Mouse (Mus musculus) hindbrain, embryonic 14.5 days (tissue): ENCODE results near the gene Ubr3. TPM values are rescaled to one million over a fixed set of nuclear protein-coding genes. Genes with fewer than 3 reads are reported as not detected.
"Not testable (repeated sequence)": the region's sequence is repeated elsewhere in the genome, so short reads cannot be mapped to it uniquely, and the experiment has no call there.

ENCODE experiments used
- ATAC-seq: fragments of 200-750 bp; cut with Nextera tagmentation; 2 replicates; pipeline ENCODE4 v1.8.0; 2017; ENCODE audit warnings: moderate number of reproducible peaks, mild to moderate bottlenecking, moderate TSS enrichment, moderate library complexity; ENCODE audit not compliant: low FRiP score
- DNase-seq: peaks from one replicate; pipeline ENCODE4 v3.0.0-alpha.2; 2015; ENCODE audit warnings: low spot score
- H3K27ac ChIP-seq: fragments of 300-500 bp; sonication (generic); 2 replicates; pipeline ENCODE4 v1.5.1; 2014; ENCODE audit warnings: mild to moderate bottlenecking, moderate library complexity
- H3K27me3 ChIP-seq: fragments of 300-500 bp; sonication (generic); 2 replicates; pipeline ENCODE4 v1.6.1; 2014; ENCODE audit warnings: mild to moderate bottlenecking, low read length, mixed read lengths; ENCODE audit not compliant: control insufficient read depth, insufficient read depth
- H3K36me3 ChIP-seq: fragments of 300-500 bp; sonication (generic); replicated peaks from 2 replicates; pipeline ENCODE4 v1.6.1; 2014; ENCODE audit not compliant: control insufficient read depth, insufficient read depth
- H3K4me1 ChIP-seq: fragments of 300-500 bp; sonication (generic); replicated peaks from 2 replicates; pipeline ENCODE4 v1.6.1; 2014; ENCODE audit warnings: antibody characterized with exemption, low read length, mixed read lengths; ENCODE audit not compliant: control insufficient read depth, insufficient read depth
- H3K4me2 ChIP-seq: fragments of 300-500 bp; sonication (generic); replicated peaks from 2 replicates; pipeline ENCODE4 v1.6.1; 2014; ENCODE audit warnings: mild to moderate bottlenecking, moderate library complexity
- H3K4me3 ChIP-seq: fragments of 300-500 bp; sonication (generic); replicated peaks from 2 replicates; pipeline ENCODE4 v1.5.1; 2014; ENCODE audit warnings: mild to moderate bottlenecking, low read length
- H3K9ac ChIP-seq: fragments of 300-500 bp; sonication (generic); 2 replicates; pipeline ENCODE4 v1.6.1; 2014
- H3K9me3 ChIP-seq: fragments of 300-500 bp; sonication (generic); 2 replicates; pipeline ENCODE4 v1.6.1; 2016; ENCODE audit warnings: low read length; ENCODE audit not compliant: control insufficient read depth
- WGBS: fragments of 180-500 bp; shearing (Covaris S2); extraction: QIAGEN DNeasy Blood & Tissue Kit; methylation state at CpG from one replicate; pipeline ENCODE4 v1.1.7; 2014; 5-methylcytosine and 5-hydroxymethylcytosine counted together
- polyA plus RNA-seq: library from polyadenylated mRNA; unstranded; fragments of >200 nt; fragmentation: Nextera tagmentation; extraction: Ambion mirVana; gene quantifications from 2 replicates; pipeline ENCODE4 v1.2.1, GENCODE M21; 2014

The Ubr3 gene
- polyA plus RNA-seq, 1 experiment from 2014 or later = 21.3 TPM

DNA sequence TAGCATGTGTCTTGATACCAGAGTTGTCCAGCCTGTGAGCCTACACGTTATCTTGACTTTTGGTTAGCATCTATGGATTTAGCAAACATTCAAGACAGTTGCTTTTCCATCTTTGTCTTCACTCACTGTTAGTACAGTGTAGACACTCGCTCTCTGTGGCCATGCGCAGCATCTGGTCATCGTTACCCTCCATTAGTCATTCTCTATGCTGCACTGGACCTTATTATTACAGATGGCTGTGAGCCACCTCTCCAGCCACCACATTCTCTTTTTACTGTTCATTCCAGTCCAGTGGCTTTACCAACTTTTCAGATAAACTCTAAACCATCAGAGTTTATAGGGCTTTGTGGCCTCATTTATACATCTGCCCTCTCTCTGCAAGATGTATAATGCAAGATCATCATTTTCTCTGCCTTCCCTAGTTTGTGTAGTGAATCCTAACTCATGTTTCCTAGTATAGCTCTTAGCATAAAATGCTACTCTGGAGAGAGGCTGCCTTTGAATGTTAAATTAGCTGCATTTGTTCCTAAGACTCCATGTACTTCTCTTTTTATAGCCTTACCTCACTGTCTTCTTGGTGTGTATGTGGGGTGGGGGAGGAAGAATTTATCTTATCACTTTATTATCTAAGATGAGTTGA is 44.5 kb downstream of the Ubr3 start:
- Histone ChIP-seq H3K4me3 (no peak overlapping the region), H3K4me2 (no peak overlapping the region), H3K27ac (no peak overlapping the region), H3K27me3 (no peaks in the 10 kb centered on the region), H3K9me3 (no peaks in the 10 kb centered on the region), H3K4me1 (no peaks in the 10 kb centered on the region), H3K9ac (no peak overlapping the region), H3K36me3 (peaks cover 36% of the 10 kb centered on the region)
- ATAC-seq = no peak
- DNase-seq = no peak
- WGBS = 80% methylated on average over 4 of the region's 4 CpGs

DNA sequence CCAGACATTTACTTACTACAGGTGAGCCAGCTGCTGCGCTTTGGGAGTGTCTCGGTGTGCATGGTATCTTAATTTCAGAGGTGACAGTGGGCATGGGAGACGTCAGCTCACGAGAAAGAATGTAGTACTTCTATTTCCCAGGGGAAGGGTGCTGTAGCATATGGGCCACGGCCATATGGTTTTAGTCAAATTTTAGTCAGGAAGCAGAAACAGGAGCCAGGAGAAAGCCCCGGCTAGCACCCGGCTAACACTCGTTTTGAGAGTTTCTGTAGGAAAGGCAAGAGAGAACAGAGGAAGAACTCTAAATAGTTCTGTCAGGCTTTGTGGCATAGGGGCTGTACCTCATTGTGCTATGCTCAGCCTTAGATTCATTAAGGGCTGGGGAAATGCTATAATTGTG is 55.8 kb downstream of the Ubr3 start:
- no peaks in the 10 kb centered on the region for H3K27me3 ChIP-seq
- peaks cover 60% of the 10 kb centered on the region for H3K36me3 ChIP-seq
- ATAC-seq (no peak), DNase-seq (no peak)
- no peaks in the 10 kb centered on the region for H3K9me3 ChIP-seq
- H3K4me3 ChIP-seq = no peak overlapping the region
- H3K4me2 ChIP-seq = no peak overlapping the region
- 85% methylated on average over 8 of the region's 8 CpGs for WGBS
- H3K27ac ChIP-seq = no peak overlapping the region
- no peaks in the 10 kb centered on the region for H3K4me1 ChIP-seq
- H3K9ac ChIP-seq = no peak overlapping the region

DNA sequence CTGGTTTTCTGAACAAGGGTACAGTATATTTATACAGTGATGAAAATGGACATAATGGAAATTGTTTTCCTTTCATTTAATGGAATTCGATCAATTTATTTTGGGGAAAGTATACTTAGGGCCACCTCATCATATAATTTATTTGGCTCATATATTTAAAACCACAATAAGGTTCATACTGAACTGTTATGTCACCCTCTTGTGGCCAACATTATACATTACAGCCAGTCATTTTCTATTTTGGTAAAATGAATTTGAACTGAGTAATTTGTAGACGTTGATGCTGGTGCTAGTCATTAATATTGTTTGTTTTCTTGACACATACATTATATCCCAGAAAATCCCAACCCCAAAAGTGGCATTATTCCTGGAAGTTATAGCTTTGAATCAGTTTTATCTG is 58.6 kb downstream of the Ubr3 start:
- 50% methylated on average over 2 of the region's 2 CpGs for WGBS
- no peak overlapping the region for H3K9ac ChIP-seq
- peaks cover 50% of the 10 kb centered on the region for H3K36me3 ChIP-seq
- no peak overlapping the region for H3K4me3 ChIP-seq
- H3K4me1 ChIP-seq = no peaks in the 10 kb centered on the region
- DNase-seq = peak; percentile 69
- no peaks in the 10 kb centered on the region for H3K27me3 ChIP-seq
- ATAC-seq = no peak
- H3K27ac ChIP-seq = no peak overlapping the region
- no peak overlapping the region for H3K4me2 ChIP-seq
- H3K9me3 ChIP-seq = no peaks in the 10 kb centered on the region

DNA sequence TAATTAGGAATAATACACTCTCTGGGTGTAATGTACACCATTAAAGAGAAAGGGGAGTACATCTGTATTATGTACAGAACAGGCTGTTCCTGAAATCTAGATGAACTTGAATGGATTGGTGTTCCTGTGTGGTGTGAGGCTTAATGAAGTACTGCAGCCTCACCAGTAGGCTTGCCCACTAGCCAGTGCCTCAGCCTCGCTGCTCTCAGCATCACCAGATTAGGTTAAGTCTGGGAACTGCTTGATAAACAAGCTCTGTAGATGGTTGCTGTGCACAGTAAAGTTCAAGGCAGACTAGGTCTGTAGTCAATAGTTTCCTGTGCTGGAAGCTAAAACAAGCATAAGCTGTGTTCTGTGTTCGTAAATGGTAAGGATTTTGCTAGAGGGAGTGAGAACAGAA is 60.6 kb downstream of the Ubr3 start:
- H3K4me3 ChIP-seq = no peak overlapping the region
- H3K9ac ChIP-seq = no peak overlapping the region
- no peak overlapping the region for H3K4me2 ChIP-seq
- H3K27ac ChIP-seq = no peak overlapping the region
- ATAC-seq (no peak), DNase-seq (no peak)
- 89% methylated on average over 2 of the region's 2 CpGs for WGBS
- H3K4me1 ChIP-seq = no peaks in the 10 kb centered on the region
- no peaks in the 10 kb centered on the region for H3K9me3 ChIP-seq
- no peaks in the 10 kb centered on the region for H3K27me3 ChIP-seq
- H3K36me3 ChIP-seq = peaks cover 57% of the 10 kb centered on the region

DNA sequence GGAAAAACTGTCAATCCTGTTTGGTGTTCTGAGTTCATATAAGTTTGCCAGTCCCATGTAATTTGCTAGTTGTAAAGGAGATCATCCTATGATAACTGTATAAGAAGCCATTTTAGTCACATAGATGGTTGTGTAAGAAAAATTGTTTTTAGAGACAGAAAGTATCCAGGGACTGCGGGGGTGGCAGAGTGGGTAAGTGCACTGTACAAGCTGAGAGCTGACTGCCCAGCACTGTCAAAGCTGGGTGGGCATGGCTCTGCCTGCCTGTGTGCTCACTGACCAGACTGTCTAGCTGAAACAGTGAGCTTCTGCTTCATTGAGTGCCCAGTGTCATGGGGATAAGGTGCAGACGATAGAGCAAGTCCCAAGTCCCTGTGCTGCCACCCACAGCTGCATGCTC is 77.8 kb downstream of the Ubr3 start:
- DNase-seq = no peak
- WGBS = 89% methylated on average over 2 of the region's 2 CpGs
- Histone ChIP-seq H3K4me3 (no peak overlapping the region), H3K27ac (no peak overlapping the region), H3K4me1 (no peaks in the 10 kb centered on the region), H3K4me2 (no peak overlapping the region), H3K36me3 (peaks cover 56% of the 10 kb centered on the region), H3K9me3 (no peaks in the 10 kb centered on the region), H3K27me3 (no peaks in the 10 kb centered on the region), H3K9ac (no peak overlapping the region)
- no peak for ATAC-seq

- no peak overlapping the region for H3K9ac ChIP-seq
- no peak overlapping the region for H3K4me2 ChIP-seq
- H3K4me3 ChIP-seq = no peak overlapping the region
- DNase-seq = no peak
- H3K27me3 ChIP-seq = no peaks in the 10 kb centered on the region
- no peaks in the 10 kb centered on the region for H3K9me3 ChIP-seq
- H3K36me3 ChIP-seq = peaks cover 58% of the 10 kb centered on the region
- no peak overlapping the region for H3K27ac ChIP-seq
- no peak for ATAC-seq
- H3K4me1 ChIP-seq = no peaks in the 10 kb centered on the region
- 93% methylated on average over 6 of the region's 6 CpGs for WGBS
Observed at GRCm38 (mm10) chr2:69989224-69989623, 92.2 kb downstream of the Ubr3 start.

- ATAC-seq (no peak), DNase-seq (no peak)
Observed at GRCm38 (mm10) chr2:69990647-69991046, 93.6 kb downstream of the Ubr3 start.

DNA sequence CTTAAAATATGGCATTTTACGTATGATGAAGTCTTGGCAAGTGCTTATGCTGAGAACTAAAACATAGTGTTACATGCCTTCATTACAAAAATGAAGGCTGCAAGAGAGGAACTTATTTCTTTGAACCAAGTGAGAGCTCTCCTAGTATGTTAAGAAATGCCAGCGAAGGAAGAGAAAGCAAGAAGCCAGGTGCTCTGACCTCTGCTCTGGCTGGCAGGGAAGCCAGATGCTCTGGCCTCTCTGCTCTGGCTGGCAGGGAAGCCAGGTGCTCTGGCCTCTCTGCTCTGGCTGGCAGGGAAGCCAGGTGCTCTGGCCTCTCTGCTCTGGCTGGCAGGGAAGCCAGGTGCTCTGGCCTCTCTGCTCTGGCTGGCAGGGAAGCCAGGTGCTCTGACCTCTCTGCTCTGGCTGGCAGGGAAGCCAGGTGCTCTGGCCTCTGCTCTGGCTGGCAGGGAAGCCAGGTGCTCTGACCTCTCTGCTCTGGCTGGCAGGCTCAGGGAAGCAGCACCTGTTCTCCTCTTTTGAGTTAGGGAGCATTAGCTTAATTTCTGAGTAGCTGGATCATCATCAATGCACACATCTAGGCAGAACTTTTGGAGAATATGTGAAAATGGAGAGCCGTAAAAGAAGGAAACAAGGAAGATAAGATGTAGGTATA is 97.2 kb downstream of the Ubr3 start:
- H3K27me3 ChIP-seq, H3K9me3 ChIP-seq, H3K4me1 ChIP-seq, H3K27ac ChIP-seq, H3K9ac ChIP-seq, DNase-seq, H3K4me2 ChIP-seq, ATAC-seq, H3K4me3 ChIP-seq: not testable (repeated sequence)
- 96% methylated on average over 3 of the region's 3 CpGs for WGBS
- peaks cover 62% of the 10 kb centered on the region for H3K36me3 ChIP-seq

More at GRCm38 (mm10) chr2:69990647-69991046, 93.6 kb downstream of the Ubr3 start:
- H3K4me2 ChIP-seq = no peak overlapping the region
- no peak overlapping the region for H3K27ac ChIP-seq
- H3K36me3 ChIP-seq = peaks cover 59% of the 10 kb centered on the region
- no peaks in the 10 kb centered on the region for H3K27me3 ChIP-seq
- WGBS = 50% methylated on average over 2 of the region's 2 CpGs
- no peaks in the 10 kb centered on the region for H3K9me3 ChIP-seq
- no peak overlapping the region for H3K4me3 ChIP-seq
- H3K4me1 ChIP-seq = no peaks in the 10 kb centered on the region
- no peak overlapping the region for H3K9ac ChIP-seq

GRCm38 (mm10) chr2:69994779-69995178 is 97.7 kb downstream of the Ubr3 start:
- WGBS = 94% methylated on average over 2 of the region's 2 CpGs

More at GRCm38 (mm10) chr2:69994779-69995178, 97.7 kb downstream of the Ubr3 start:
- H3K27me3 ChIP-seq = no peaks in the 10 kb centered on the region
- H3K4me2 ChIP-seq = no peak overlapping the region
- peaks cover 57% of the 10 kb centered on the region for H3K36me3 ChIP-seq
- DNase-seq = no peak
- no peaks in the 10 kb centered on the region for H3K9me3 ChIP-seq
- no peak overlapping the region for H3K27ac ChIP-seq
- H3K9ac ChIP-seq = no peak overlapping the region
- no peak for ATAC-seq
- H3K4me3 ChIP-seq = no peak overlapping the region
- no peaks in the 10 kb centered on the region for H3K4me1 ChIP-seq
